In genomic region chr4:100988231-100988799, GRCm38 (mm10) we compare ENCODE assay signal across 10 mouse cellular contexts. TPM values are rescaled to one million over a fixed set of nuclear protein-coding genes. Genes with fewer than 3 reads are reported as not detected.
A peak's percentile ranks its signal among the peaks of the same experiment; 100 is the strongest.
DNase-seq lines count a peak whose midpoint lies in the region; ATAC-seq and TF ChIP-seq lines count a peak whose summit lies in the region.
"Had no signal": no experiment of that assay in that cellular context is flagged by ENCODE, and none has a peak within 500 bp of the region (broad histone marks: within the 10 kb centered on the region; RNA-seq: fewer than 3 reads in every experiment).

No protein-coding gene starts in this region.

- TF ChIP-seq CTCF in Patski (IDR thresholded peaks at IDR 0.05): peak; percentile 62
- peak; percentile 78 for TF ChIP-seq CTCF in kidney, postnatal 0 days (IDR thresholded peaks at IDR 0.05; ENCODE audit: low read depth)

- peak; percentile 70 for DNase-seq in hindbrain, embryonic 14.5 days (ENCODE audit: low spot score)
- DNase-seq in A20 (ENCODE audit: low read depth, low spot score) (peak; percentile 37), Patski (ENCODE audit: low read depth, low spot score) (no peak)
- DNase-seq in kidney, postnatal 0 days (ENCODE audit: low spot score): peak; percentile 64
- peak; percentile 6 for DNase-seq in splenic B cell, adult 2 months (ENCODE audit: low read depth, low spot score)
- DNase-seq in thymus, adult 18-20 months: no peak
- DNase-seq in neural tube, embryonic 10.5 days (ENCODE audit: extremely low spot score, low spot score): no peak

- CTCF ChIA-PET in Patski (lab: Charles Lee): interaction anchor here (0.7 to 1.4 kb wide), 4 partner anchors 183 to 400 kb away, joined by 3 to 4 read pairs (median 3); no protein-coding TSS in a partner anchor

- WGBS in hindbrain, embryonic 14.5 days: 75% methylated on average over 8 of the region's 8 CpGs
- 65% methylated on average over 8 of the region's 8 CpGs for WGBS in hindbrain, embryonic 16.5 days
- 76% methylated on average over 8 of the region's 8 CpGs for WGBS in kidney, postnatal 0 days

- H3K36me3 ChIP-seq in hindbrain, embryonic 14.5 days (replicated peaks; ENCODE audit: control insufficient read depth, insufficient read depth): peaks cover 56% of the 10 kb centered on the region
- peaks cover 8% of the 10 kb centered on the region for H3K36me3 ChIP-seq in hindbrain, embryonic 16.5 days (ENCODE audit: control insufficient read depth, insufficient read depth, low read length)
- H3K36me3 ChIP-seq in kidney, postnatal 0 days (ENCODE audit: insufficient read depth, low read length): peaks cover 10% of the 10 kb centered on the region
- H3K36me3 ChIP-seq in splenic B cell, adult 2 months (ENCODE audit: control insufficient read depth, insufficient read depth, low read length, poor library complexity, severe bottlenecking): no peaks in the 10 kb centered on the region

- no peak overlapping the region for H3K4me3 ChIP-seq in hindbrain, embryonic 14.5 days (replicated peaks; ENCODE audit: low read length)
- no peak overlapping the region for H3K4me3 ChIP-seq in hindbrain, embryonic 16.5 days (ENCODE audit: low read length)
- no peak overlapping the region for H3K4me3 ChIP-seq in kidney, postnatal 0 days (replicated peaks; ENCODE audit: low read depth, low read length)
- H3K4me3 ChIP-seq: limb, embryonic 13.5 days had no signal

- POLR2A ChIA-PET in Patski (lab: Charles Lee): no interaction called here

- H3K27me3 ChIP-seq in hindbrain, embryonic 14.5 days (ENCODE audit: control insufficient read depth, insufficient read depth, low read length): no peaks in the 10 kb centered on the region
- no peaks in the 10 kb centered on the region for H3K27me3 ChIP-seq in hindbrain, embryonic 16.5 days (replicated peaks; ENCODE audit: control insufficient read depth, insufficient read depth, low read length)
- H3K27me3 ChIP-seq in Patski: no peaks in the 10 kb centered on the region
- H3K27me3 ChIP-seq in kidney, postnatal 0 days (ENCODE audit: insufficient read depth, low read length): no peaks in the 10 kb centered on the region
- no peaks in the 10 kb centered on the region for H3K27me3 ChIP-seq in splenic B cell, adult 2 months (ENCODE audit: control insufficient read depth, insufficient read depth, low read length, poor library complexity, severe bottlenecking)
- H3K27me3 ChIP-seq: limb, embryonic 13.5 days had no signal

- no peak for ATAC-seq in hindbrain, embryonic 14.5 days (ENCODE audit: low FRiP score)
- ATAC-seq in hindbrain, embryonic 16.5 days: no peak
- no peak for ATAC-seq in Patski
- ATAC-seq in kidney, postnatal 0 days (replicated peaks; ENCODE audit: low FRiP score, low read depth): no peak

- no peak overlapping the region for H3K4me2 ChIP-seq in hindbrain, embryonic 14.5 days (replicated peaks)
- H3K4me2 ChIP-seq in hindbrain, embryonic 16.5 days (ENCODE audit: low read length): no peak overlapping the region
- H3K4me2 ChIP-seq in kidney, postnatal 0 days (ENCODE audit: low read length): no peak overlapping the region
- H3K4me2 ChIP-seq: limb, embryonic 13.5 days had no signal

- no peak overlapping the region for H3K27ac ChIP-seq in hindbrain, embryonic 14.5 days
- no peak overlapping the region for H3K27ac ChIP-seq in hindbrain, embryonic 16.5 days (ENCODE audit: low read depth, low read length)
- H3K27ac ChIP-seq in kidney, postnatal 0 days: no peak overlapping the region
- H3K27ac ChIP-seq: limb, embryonic 13.5 days had no signal

- peaks cover 14% of the 10 kb centered on the region for H3K4me1 ChIP-seq in hindbrain, embryonic 14.5 days (replicated peaks; ENCODE audit: control insufficient read depth, insufficient read depth, low read length)
- H3K4me1 ChIP-seq in hindbrain, embryonic 16.5 days (ENCODE audit: control insufficient read depth, insufficient read depth, low read depth, low read length): peaks cover 8% of the 10 kb centered on the region
- peaks cover 4% of the 10 kb centered on the region; the same call in 1 of the 2 replicates for H3K4me1 ChIP-seq in kidney, postnatal 0 days (replicated peaks; ENCODE audit: insufficient read depth, low read length)
- H3K4me1 ChIP-seq: limb, embryonic 13.5 days had no signal

- H3K9ac ChIP-seq in hindbrain, embryonic 14.5 days: no peak overlapping the region
- H3K9ac ChIP-seq in hindbrain, embryonic 16.5 days (ENCODE audit: low read depth, low read length): no peak overlapping the region
- H3K9ac ChIP-seq in kidney, postnatal 0 days (ENCODE audit: low read depth, low read length): no peak overlapping the region
- H3K9ac ChIP-seq: limb, embryonic 13.5 days had no signal

- in situ Hi-C loops in Patski (cut with MboI; ENCODE audit: low pct_unique_long_range_greater_than_20kb): loop anchor here (5.0 kb wide), 1 partner anchor 261 kb away; no protein-coding TSS in a partner anchor

- H3K9me3 ChIP-seq in hindbrain, embryonic 14.5 days (ENCODE audit: control insufficient read depth, low read length): no peaks in the 10 kb centered on the region
- H3K9me3 ChIP-seq in hindbrain, embryonic 16.5 days (ENCODE audit: control insufficient read depth, low read length): no peaks in the 10 kb centered on the region
- H3K9me3 ChIP-seq in kidney, postnatal 0 days (replicated peaks; ENCODE audit: low read length): no peaks in the 10 kb centered on the region
- H3K9me3 ChIP-seq: limb, embryonic 13.5 days had no signal

RNA-seq across cellular contexts. Expression of gene Gm10577, which starts 32.2 kb away (rescaled TPM):
- polyA plus RNA-seq in hindbrain, embryonic 14.5 days (2014; fragmentation: Nextera tagmentation; extraction: Ambion mirVana): not detected in 2 replicates
- polyA plus RNA-seq in hindbrain, embryonic 16.5 days (2015; fragmentation: Nextera tagmentation; extraction: Ambion mirVana): not detected in 2 replicates
- polyA plus RNA-seq in Patski (2021): not detected
- not detected in 2 replicates for polyA plus RNA-seq in kidney, postnatal 0 days (2015; fragmentation: Nextera tagmentation; extraction: Ambion mirVana)
- polyA plus RNA-seq: limb, embryonic 13.5 days; spleen, adult 2 months had no signal

Comparison
In these comparisons a context has a peak if more than half of its experiments do, and no peak if none do; other contexts are left out.
1. DNase-seq: peak in hindbrain, embryonic 14.5 days (single experiment), A20 (single experiment), kidney, postnatal 0 days (single experiment) and splenic B cell, adult 2 months (single experiment); none in Patski (single experiment), thymus, adult 18-20 months (0 of 2) and neural tube, embryonic 10.5 days (single experiment).